Mouse (Mus musculus) liver, embryonic 12.5 days (tissue): ENCODE measurements around the gene Ip6k2. TPM values are rescaled to one million over a fixed set of nuclear protein-coding genes. Genes with fewer than 3 reads are reported as not detected.

Experiments
- ATAC-seq: fragments of 200-750 bp; cut with Nextera tagmentation; 2 replicates; pipeline ENCODE4 v1.8.0; 2017; ENCODE audit warnings: moderate number of reproducible peaks, mild to moderate bottlenecking, moderate library complexity
- H3K27ac ChIP-seq: fragments of 300-500 bp; sonication (generic); 2 replicates; pipeline ENCODE4 v1.5.1; 2016; ENCODE audit warnings: mild to moderate bottlenecking
- H3K27me3 ChIP-seq: fragments of 300-500 bp; sonication (generic); replicated peaks from 2 replicates; pipeline ENCODE4 v1.6.1; 2016; ENCODE audit warnings: mild to moderate bottlenecking, moderate library complexity
- H3K36me3 ChIP-seq: fragments of 300-500 bp; sonication (generic); 2 replicates; pipeline ENCODE4 v1.6.1; 2016; ENCODE audit warnings: mild to moderate bottlenecking, moderate library complexity
- H3K4me1 ChIP-seq: fragments of 300-500 bp; sonication (generic); 2 replicates; pipeline ENCODE4 v1.6.1; 2016
- H3K4me2 ChIP-seq: fragments of 300-500 bp; sonication (generic); 2 replicates; pipeline ENCODE4 v1.6.1; 2016; ENCODE audit warnings: mild to moderate bottlenecking, moderate library complexity
- H3K4me3 ChIP-seq: fragments of 300-500 bp; sonication (generic); 2 replicates; pipeline ENCODE4 v1.5.1; 2016; ENCODE audit warnings: mild to moderate bottlenecking, moderate library complexity
- H3K9ac ChIP-seq: fragments of 300-500 bp; sonication (generic); 2 replicates; pipeline ENCODE4 v1.6.1; 2016; ENCODE audit warnings: mild to moderate bottlenecking, moderate library complexity
- H3K9me3 ChIP-seq: fragments of 300-500 bp; sonication (generic); replicated peaks from 2 replicates; pipeline ENCODE4 v1.6.1; 2016; ENCODE audit warnings: mild to moderate bottlenecking, moderate library complexity
- WGBS: fragments of 180-500 bp; shearing (Covaris S2); methylation state at CpG from one replicate; pipeline ENCODE4 v1.1.7; 2016; ENCODE audit not compliant: insufficient replicate concordance; 5-methylcytosine and 5-hydroxymethylcytosine counted together
- polyA plus RNA-seq: library from polyadenylated mRNA; unstranded; fragments of >200 nt; fragmentation: Nextera tagmentation; extraction: Ambion mirVana; gene quantifications from 2 replicates; pipeline ENCODE4 v1.2.1, GENCODE M21; 2016

Gene Ip6k2
- polyA plus RNA-seq, 1 experiment from 2014 or later: 15.7 TPM

- Histone ChIP-seq H3K36me3 (peaks cover 68% of the 10 kb centered on the region), H3K4me2 (peak overlapping the region; percentile 38), H3K27me3 (no peaks in the 10 kb centered on the region), H3K4me3 (no peak overlapping the region), H3K9me3 (no peaks in the 10 kb centered on the region), H3K4me1 (peaks cover 61% of the 10 kb centered on the region), H3K9ac (peak overlapping the region; percentile 30; the same call in 1 of the 2 replicates), H3K27ac (peak overlapping the region; percentile 93)
- peak; percentile 61 for ATAC-seq
- 62% methylated on average over 8 of the region's 8 CpGs for WGBS
Observed at GRCm38 (mm10) chr9:108805768-108806167, 22.2 kb downstream of the Ip6k2 start.

- ATAC-seq: no peak
- Histone ChIP-seq H3K4me2 (peak overlapping the region; percentile 99; the same call in 1 of the 2 replicates), H3K36me3 (peaks cover 67% of the 10 kb centered on the region), H3K9me3 (no peaks in the 10 kb centered on the region), H3K27me3 (no peaks in the 10 kb centered on the region), H3K27ac (peak overlapping the region; percentile 93), H3K4me3 (no peak overlapping the region), H3K4me1 (peaks cover 61% of the 10 kb centered on the region), H3K9ac (0 out of 2 replicates have a peak overlapping the region, but pooled peaks have one; percentile 44)
Observed at GRCm38 (mm10) chr9:108806379-108806778, 22.8 kb downstream of the Ip6k2 start.

GRCm38 (mm10) chr9:108806831-108807230, 23.2 kb downstream of the Ip6k2 start:
- Histone ChIP-seq H3K9me3 (no peaks in the 10 kb centered on the region), H3K27me3 (no peaks in the 10 kb centered on the region), H3K4me1 (peaks cover 61% of the 10 kb centered on the region), H3K4me3 (no peak overlapping the region), H3K4me2 (peak overlapping the region; percentile 99), H3K27ac (peak overlapping the region; percentile 93), H3K9ac (peak overlapping the region; percentile 44), H3K36me3 (peaks cover 67% of the 10 kb centered on the region)
- 88% methylated on average over 1 of the region's 1 CpGs for WGBS
- no peak for ATAC-seq

- peak overlapping the region; percentile 70 for H3K9ac ChIP-seq
- 46% methylated on average over 5 of the region's 5 CpGs for WGBS
- peak overlapping the region; percentile 99 for H3K4me2 ChIP-seq
Observed at GRCm38 (mm10) chr9:108807674-108808073, 24.1 kb downstream of the Ip6k2 start.

GRCm38 (mm10) chr9:108808163-108808665, 24.6 kb downstream of the Ip6k2 start, which contains the start of gene Nckipsd:
TSS of gene Nckipsd (plus strand) at chr9:108808368.
- H3K36me3 ChIP-seq: peaks cover 67% of the 10 kb centered on the region
- peaks cover 61% of the 10 kb centered on the region for H3K4me1 ChIP-seq
- H3K9me3 ChIP-seq: no peaks in the 10 kb centered on the region
- H3K27ac ChIP-seq: peak within 1 kb of the TSS; percentile 93
- peak within 1 kb of the TSS; percentile 99 for H3K4me2 ChIP-seq
- H3K4me3 ChIP-seq: peak within 1 kb of the TSS; percentile 76
- H3K27me3 ChIP-seq: no peaks in the 10 kb centered on the region
- ATAC-seq: peak; percentile 85
- 2% methylated on average over 62 of the region's 62 CpGs for WGBS
- H3K9ac ChIP-seq: peak within 1 kb of the TSS; percentile 93

More at GRCm38 (mm10) chr9:108807674-108808073, 24.1 kb downstream of the Ip6k2 start:
- Histone ChIP-seq H3K27me3 (no peaks in the 10 kb centered on the region), H3K36me3 (peaks cover 67% of the 10 kb centered on the region), H3K9me3 (no peaks in the 10 kb centered on the region), H3K27ac (peak overlapping the region; percentile 93), H3K4me1 (peaks cover 61% of the 10 kb centered on the region), H3K4me3 (peak overlapping the region; percentile 76)
- peak; percentile 81 for ATAC-seq

- Histone ChIP-seq H3K4me1 (peaks cover 56% of the 10 kb centered on the region), H3K4me2 (peak overlapping the region; percentile 99), H3K27ac (no peak overlapping the region), H3K36me3 (peaks cover 62% of the 10 kb centered on the region), H3K4me3 (peak overlapping the region; percentile 76), H3K27me3 (no peaks in the 10 kb centered on the region), H3K9me3 (no peaks in the 10 kb centered on the region), H3K9ac (peak overlapping the region; percentile 93)
- ATAC-seq: no peak
- WGBS: 45% methylated on average over 5 of the region's 5 CpGs
Observed at GRCm38 (mm10) chr9:108809188-108809587, 25.6 kb downstream of the Ip6k2 start.

- Histone ChIP-seq H3K4me3 (no peak overlapping the region), H3K27ac (no peak overlapping the region), H3K9me3 (no peaks in the 10 kb centered on the region), H3K4me1 (peaks cover 51% of the 10 kb centered on the region), H3K4me2 (peak overlapping the region; percentile 99; the same call in 1 of the 2 replicates), H3K9ac (peak overlapping the region; percentile 93; the same call in 1 of the 2 replicates), H3K27me3 (no peaks in the 10 kb centered on the region), H3K36me3 (peaks cover 62% of the 10 kb centered on the region)
- no peak for ATAC-seq
- 37% methylated on average over 6 of the region's 6 CpGs for WGBS
Observed at GRCm38 (mm10) chr9:108809723-108810122, 26.1 kb downstream of the Ip6k2 start.

- 75% methylated on average over 5 of the region's 5 CpGs for WGBS
- Histone ChIP-seq H3K4me1 (peaks cover 43% of the 10 kb centered on the region), H3K9ac (no peak overlapping the region), H3K27ac (no peak overlapping the region), H3K36me3 (peaks cover 62% of the 10 kb centered on the region), H3K27me3 (no peaks in the 10 kb centered on the region), H3K9me3 (no peaks in the 10 kb centered on the region), H3K4me2 (no peak overlapping the region), H3K4me3 (no peak overlapping the region)
- ATAC-seq: no peak
Observed at GRCm38 (mm10) chr9:108810516-108810915, 26.9 kb downstream of the Ip6k2 start.

- WGBS: 77% methylated on average over 7 of the region's 7 CpGs
Observed at GRCm38 (mm10) chr9:108815557-108815956, 32.0 kb downstream of the Ip6k2 start.

GRCm38 (mm10) chr9:108819495-108819894, 35.9 kb downstream of the Ip6k2 start:
- Histone ChIP-seq H3K27ac (no peak overlapping the region), H3K4me1 (no peaks in the 10 kb centered on the region), H3K4me3 (no peak overlapping the region), H3K27me3 (peaks cover 46% of the 10 kb centered on the region), H3K4me2 (no peak overlapping the region), H3K36me3 (peaks cover 22% of the 10 kb centered on the region), H3K9me3 (no peaks in the 10 kb centered on the region), H3K9ac (no peak overlapping the region)
- no peak for ATAC-seq
- WGBS: 41% methylated on average over 3 of the region's 3 CpGs

More at GRCm38 (mm10) chr9:108815557-108815956, 32.0 kb downstream of the Ip6k2 start:
- Histone ChIP-seq H3K27me3 (peaks cover 7% of the 10 kb centered on the region; the same call in 1 of the 2 replicates), H3K27ac (no peak overlapping the region), H3K9ac (no peak overlapping the region), H3K4me3 (no peak overlapping the region), H3K4me2 (no peak overlapping the region), H3K4me1 (no peaks in the 10 kb centered on the region), H3K36me3 (peaks cover 52% of the 10 kb centered on the region), H3K9me3 (no peaks in the 10 kb centered on the region)
- no peak for ATAC-seq

- Histone ChIP-seq H3K27ac (no peak overlapping the region), H3K4me3 (no peak overlapping the region), H3K27me3 (peaks cover 52% of the 10 kb centered on the region), H3K36me3 (peaks cover 16% of the 10 kb centered on the region), H3K9me3 (no peaks in the 10 kb centered on the region), H3K4me1 (no peaks in the 10 kb centered on the region), H3K9ac (no peak overlapping the region), H3K4me2 (no peak overlapping the region)
- WGBS: 52% methylated on average over 5 of the region's 5 CpGs
- ATAC-seq: no peak
Observed at GRCm38 (mm10) chr9:108820077-108820476, 36.5 kb downstream of the Ip6k2 start.

- Histone ChIP-seq H3K4me1 (peaks cover 17% of the 10 kb centered on the region), H3K4me3 (no peak overlapping the region), H3K9ac (no peak overlapping the region), H3K27me3 (peaks cover 93% of the 10 kb centered on the region), H3K4me2 (no peak overlapping the region), H3K9me3 (no peaks in the 10 kb centered on the region), H3K36me3 (no peaks in the 10 kb centered on the region), H3K27ac (no peak overlapping the region)
- 4% methylated on average over 25 of the region's 25 CpGs for WGBS
- no peak for ATAC-seq
Observed at GRCm38 (mm10) chr9:108824144-108824685, 40.6 kb downstream of the Ip6k2 start.
